Mouse (Mus musculus) stomach, postnatal 0 days (tissue): ENCODE measurements around the gene Col13a1. TPM values are rescaled to one million over a fixed set of nuclear protein-coding genes. Genes with fewer than 3 reads are reported as not detected.
A peak's percentile ranks its signal among the peaks of the same experiment; 100 is the strongest.

Experiments
- ATAC-seq: fragments of 200-750 bp; cut with Nextera tagmentation; 2 replicates; pipeline ENCODE4 v1.8.0; 2017; ENCODE audit not compliant: low FRiP score, low TSS enrichment
- DNase-seq: peaks from one replicate; pipeline ENCODE4 v3.0.0-alpha.2; 2016; ENCODE audit warnings: low spot score
- H3K27ac ChIP-seq: fragments of 300-500 bp; sonication (generic); replicated peaks from 2 replicates; pipeline ENCODE4 v1.5.1; 2014; ENCODE audit warnings: mild to moderate bottlenecking, control low read depth
- H3K27me3 ChIP-seq: fragments of 300-500 bp; sonication (generic); 2 replicates; pipeline ENCODE4 v1.6.1; 2014; ENCODE audit warnings: low read length; ENCODE audit not compliant: control insufficient read depth, insufficient read depth
- H3K36me3 ChIP-seq: fragments of 300-500 bp; sonication (generic); 2 replicates; pipeline ENCODE4 v1.6.1; 2014; ENCODE audit warnings: low read length, mixed read lengths; ENCODE audit not compliant: control insufficient read depth, insufficient read depth
- H3K4me1 ChIP-seq: fragments of 300-500 bp; sonication (generic); replicated peaks from 2 replicates; pipeline ENCODE4 v1.6.1; 2014; ENCODE audit warnings: antibody characterized with exemption; ENCODE audit not compliant: control insufficient read depth, insufficient read depth
- H3K4me2 ChIP-seq: fragments of 300-500 bp; sonication (generic); replicated peaks from 2 replicates; pipeline ENCODE4 v1.6.1; 2014; ENCODE audit warnings: low read depth, mild to moderate bottlenecking, control low read depth, moderate library complexity
- H3K4me3 ChIP-seq: fragments of 300-500 bp; sonication (generic); 2 replicates; pipeline ENCODE4 v1.5.1; 2014; ENCODE audit warnings: low read depth, low read length, control low read depth
- H3K9ac ChIP-seq: fragments of 300-500 bp; sonication (generic); 2 replicates; pipeline ENCODE4 v1.6.1; 2014; ENCODE audit warnings: mild to moderate bottlenecking, low read length, control low read depth, mixed read lengths
- H3K9me3 ChIP-seq: fragments of 300-500 bp; sonication (generic); 2 replicates; pipeline ENCODE4 v1.6.1; 2016; ENCODE audit warnings: low read length; ENCODE audit not compliant: control insufficient read depth
- CTCF ChIP-seq: IDR thresholded peaks from 2 replicates; pipeline ENCODE4 v1.5.1; 2016; ENCODE audit warnings: antibody characterized with exemption, low read depth, mild to moderate bottlenecking, moderate library complexity
- EP300 ChIP-seq: optimal IDR thresholded peaks from 2 replicates; pipeline ENCODE3; 2016; ENCODE audit warnings: antibody characterized with exemption
- WGBS: fragments of 180-500 bp; shearing (Covaris S2); extraction: QIAGEN DNeasy Blood & Tissue Kit; methylation state at CpG from one replicate; pipeline ENCODE4 v1.1.7; 2014; 5-methylcytosine and 5-hydroxymethylcytosine counted together
- polyA plus RNA-seq: library from polyadenylated mRNA; unstranded; fragments of >200 nt; fragmentation: Nextera tagmentation; extraction: Ambion mirVana; gene quantifications from 2 replicates; pipeline ENCODE4 v1.2.1, GENCODE M21; 2015

Col13a1 gene
- polyA plus RNA-seq, 1 experiment from 2014 or later, result 2.3 TPM

DNA sequence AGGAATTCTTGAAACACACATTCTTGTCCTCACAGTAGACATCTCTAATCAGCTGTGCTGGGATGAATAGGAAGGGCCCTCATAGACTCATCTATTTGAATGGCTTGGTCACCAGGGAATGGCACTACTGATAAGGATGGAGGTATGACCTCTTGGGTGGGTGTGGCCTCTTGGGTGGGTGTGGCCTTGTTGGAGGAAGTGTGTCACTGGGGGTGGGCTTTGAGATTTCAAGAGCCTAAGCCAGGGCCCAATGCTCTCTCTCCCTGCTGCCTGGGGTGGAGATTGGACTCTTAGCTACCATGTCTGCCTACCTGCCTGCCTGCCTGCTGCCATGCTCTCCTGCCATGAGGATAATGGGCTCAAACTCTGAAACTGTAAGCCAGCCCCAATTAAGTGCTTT lies 53.2 kb downstream of the Col13a1 start:
- ATAC-seq, result no peak
- TF ChIP-seq EP300, result no peak
- TF ChIP-seq CTCF, result no peak
- H3K4me1 ChIP-seq, result 0 out of 2 replicates have a peak, but pooled peaks cover 2% of the 10 kb centered on the region

DNA sequence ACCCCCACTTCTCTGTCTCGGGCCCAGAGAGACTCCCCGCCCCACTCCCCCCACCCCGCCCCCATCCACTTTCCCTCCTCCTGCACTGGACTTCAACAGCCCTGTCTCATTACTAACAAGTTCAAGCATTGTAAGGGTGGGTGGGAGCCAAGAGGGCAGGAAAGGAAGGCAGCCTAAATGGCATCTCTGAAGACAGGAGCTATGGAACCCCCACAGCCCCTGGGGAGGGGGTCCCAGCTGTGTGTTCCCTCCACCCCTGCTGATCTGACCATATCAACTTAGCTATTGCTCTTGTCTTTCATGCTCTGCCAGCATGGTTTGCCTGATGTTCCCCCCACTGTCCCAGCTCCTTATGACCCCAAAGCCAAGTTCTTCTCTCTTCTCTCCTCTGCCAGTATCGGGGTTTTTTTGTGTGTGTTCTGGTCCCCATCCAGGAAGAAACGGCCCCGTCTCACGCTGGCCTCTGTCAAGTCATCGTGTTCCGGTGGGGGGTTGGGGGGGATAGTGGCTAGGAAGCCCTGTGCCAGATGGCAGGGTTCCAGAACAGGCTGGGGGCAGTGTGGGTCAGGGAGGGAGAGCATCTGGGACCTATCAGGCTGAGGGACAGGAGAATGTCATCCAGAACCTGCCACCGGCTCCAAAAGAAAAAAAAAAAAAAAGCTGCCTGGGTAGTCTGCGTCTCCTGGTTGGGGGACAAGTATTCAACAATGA lies 58.1 kb downstream of the Col13a1 start:
- Histone ChIP-seq H3K36me3 (no peaks in the 10 kb centered on the region), H3K9me3 (peaks cover 2% of the 10 kb centered on the region; the same call in 1 of the 2 replicates), H3K4me1 (no peaks in the 10 kb centered on the region), H3K27ac (peak overlapping the region; percentile 63), H3K4me3 (no peak overlapping the region), H3K27me3 (no peaks in the 10 kb centered on the region), H3K9ac (no peak overlapping the region), H3K4me2 (peak overlapping the region; percentile 38)
- TF ChIP-seq CTCF (no peak), EP300 (no peak)
- ATAC-seq (peak; percentile 31; the same call in 1 of the 2 replicates), DNase-seq (peak; percentile 28)
- 25% methylated on average over 11 of the region's 11 CpGs for WGBS

More for the DNA sequence above, 53.2 kb downstream of the Col13a1 start:
- Histone ChIP-seq H3K27me3 (no peaks in the 10 kb centered on the region), H3K9ac (no peak overlapping the region), H3K4me2 (no peak overlapping the region), H3K36me3 (no peaks in the 10 kb centered on the region), H3K9me3 (no peaks in the 10 kb centered on the region), H3K27ac (no peak overlapping the region), H3K4me3 (no peak overlapping the region)
- no peak for DNase-seq

DNA sequence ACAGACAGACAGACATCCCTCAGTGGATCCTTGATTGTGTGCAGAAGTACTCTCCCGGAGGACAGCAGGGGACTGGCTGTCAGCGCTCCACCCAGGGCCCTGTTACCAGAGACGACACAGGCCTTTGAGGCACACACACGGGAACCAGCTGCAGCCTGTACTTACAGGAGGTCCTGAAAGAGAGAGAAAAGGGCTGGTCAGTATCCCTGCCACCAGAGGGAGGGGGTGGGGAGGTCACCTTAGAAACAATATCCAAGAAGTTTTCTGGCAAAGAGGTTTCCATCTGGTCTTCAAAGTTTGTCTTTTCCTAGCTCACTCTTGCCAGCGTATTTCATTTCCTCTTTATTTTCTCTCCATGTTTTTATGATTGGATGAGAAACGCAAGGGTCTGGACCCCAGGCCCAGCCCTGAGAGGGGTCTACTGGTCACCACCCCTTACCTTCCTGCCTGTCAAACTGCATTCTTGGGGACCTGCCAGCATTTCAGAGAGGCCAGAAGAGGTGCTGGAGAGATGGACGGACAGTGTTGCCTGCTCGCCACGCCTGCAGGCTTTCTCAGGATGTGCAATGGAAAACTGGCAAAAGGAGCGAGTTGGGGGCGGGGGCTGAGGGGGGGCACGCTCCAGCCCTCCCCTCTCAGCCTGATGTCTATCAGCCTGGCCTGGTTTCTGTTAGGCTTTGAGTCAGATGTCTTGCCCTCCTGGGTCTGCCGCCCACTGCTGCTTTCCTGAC lies 58.8 kb downstream of the Col13a1 start:
- no peaks in the 10 kb centered on the region for H3K36me3 ChIP-seq
- no peaks in the 10 kb centered on the region for H3K27me3 ChIP-seq
- no peak overlapping the region for H3K4me3 ChIP-seq
- H3K4me2 ChIP-seq, result peak overlapping the region; percentile 38
- WGBS, result 24% methylated on average over 13 of the region's 13 CpGs
- H3K4me1 ChIP-seq, result no peaks in the 10 kb centered on the region
- DNase-seq (peak; percentile 30), ATAC-seq (peak; percentile 66; the same call in 1 of the 2 replicates)
- peak; percentile 31; the same call in 1 of the 2 replicates for TF ChIP-seq CTCF
- TF ChIP-seq EP300, result no peak
- H3K9me3 ChIP-seq, result peaks cover 2% of the 10 kb centered on the region; the same call in 1 of the 2 replicates
- H3K9ac ChIP-seq, result no peak overlapping the region
- H3K27ac ChIP-seq, result peak overlapping the region; percentile 63; the same call in 1 of the 2 replicates

DNA sequence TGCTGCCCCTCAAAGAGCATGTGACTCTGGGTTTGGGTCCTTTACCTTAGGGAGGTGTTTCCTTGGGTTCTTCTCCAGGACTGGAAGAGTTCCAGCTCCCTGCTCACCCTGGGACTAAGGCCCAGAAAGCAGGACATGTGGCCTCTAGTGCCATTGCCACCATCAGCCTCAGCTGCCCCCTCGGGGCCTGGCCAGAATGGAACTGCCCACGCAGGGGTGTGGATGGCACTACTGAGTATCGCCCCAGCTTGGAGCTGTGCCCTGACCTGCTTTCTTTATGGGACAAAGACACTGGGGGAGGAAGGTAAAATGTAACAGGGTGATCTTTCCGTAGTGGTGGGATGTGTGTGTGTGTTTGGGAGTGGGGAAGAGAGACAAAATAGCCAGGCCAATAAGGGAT lies 59.4 kb downstream of the Col13a1 start:
- TF ChIP-seq CTCF, result no peak
- TF ChIP-seq EP300, result no peak
- ATAC-seq (no peak), DNase-seq (no peak)
- Histone ChIP-seq H3K9me3 (peaks cover 2% of the 10 kb centered on the region; the same call in 1 of the 2 replicates), H3K4me1 (no peaks in the 10 kb centered on the region), H3K9ac (no peak overlapping the region), H3K27ac (0 out of 2 replicates have a peak overlapping the region, but pooled peaks have one; percentile 63), H3K4me3 (no peak overlapping the region), H3K36me3 (no peaks in the 10 kb centered on the region), H3K27me3 (no peaks in the 10 kb centered on the region), H3K4me2 (no peak overlapping the region)
- WGBS, result 86% methylated on average over 4 of the region's 4 CpGs

DNA sequence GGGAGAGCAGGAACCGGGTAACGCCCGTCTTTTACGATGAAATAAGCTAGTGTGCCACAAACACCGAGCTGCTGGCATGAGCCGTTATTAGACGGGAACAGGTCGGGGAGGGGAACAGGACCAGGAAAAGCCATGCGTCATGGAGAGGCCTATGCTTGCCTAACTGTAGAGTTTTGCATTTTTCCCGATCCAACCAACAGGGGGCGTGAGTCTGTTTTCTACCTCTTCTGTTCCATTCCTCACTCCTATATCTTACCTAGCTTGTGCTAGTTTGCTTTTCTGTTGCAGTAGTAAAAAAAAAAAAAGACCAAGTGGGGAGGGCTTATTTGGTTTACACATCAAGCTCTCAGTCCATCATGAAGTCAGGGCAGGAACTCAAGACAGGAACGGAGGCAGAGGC lies 61.8 kb downstream of the Col13a1 start:
- no peak for TF ChIP-seq EP300
- TF ChIP-seq CTCF, result no peak; the same call in 1 of the 2 replicates
- WGBS, result 95% methylated on average over 12 of the region's 12 CpGs

DNA sequence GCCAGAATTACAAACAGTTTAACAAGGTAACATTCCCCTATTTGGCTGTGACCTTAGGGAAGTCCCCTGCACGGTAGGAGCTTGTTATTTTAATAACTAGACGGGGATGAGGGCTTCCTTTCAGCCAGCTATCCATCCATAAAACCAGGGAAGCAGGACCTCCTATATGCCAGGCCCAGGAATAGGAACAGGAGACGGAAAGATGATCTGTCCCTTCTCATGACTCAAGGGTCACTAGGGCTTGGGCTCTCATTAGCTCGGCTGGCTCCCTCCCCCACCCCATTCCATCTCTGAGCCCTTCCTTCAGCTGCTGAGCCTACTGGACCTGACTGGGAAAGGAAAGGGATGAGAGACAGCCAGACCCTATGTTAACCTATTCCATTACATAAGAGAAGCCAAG lies 67.1 kb downstream of the Col13a1 start:
- no peak for ATAC-seq
- WGBS, result 61% methylated on average over 4 of the region's 4 CpGs
- Histone ChIP-seq H3K4me3 (no peak overlapping the region), H3K36me3 (no peaks in the 10 kb centered on the region), H3K9ac (no peak overlapping the region), H3K4me2 (no peak overlapping the region), H3K9me3 (no peaks in the 10 kb centered on the region), H3K27me3 (no peaks in the 10 kb centered on the region), H3K4me1 (no peaks in the 10 kb centered on the region), H3K27ac (no peak overlapping the region)
- TF ChIP-seq EP300, result no peak
- TF ChIP-seq CTCF, result no peak
- no peak for DNase-seq

More for the DNA sequence above, 61.8 kb downstream of the Col13a1 start:
- H3K27me3 ChIP-seq, result no peaks in the 10 kb centered on the region
- H3K27ac ChIP-seq, result no peak overlapping the region
- no peak overlapping the region for H3K4me2 ChIP-seq
- ATAC-seq (no peak), DNase-seq (no peak)
- H3K36me3 ChIP-seq, result no peaks in the 10 kb centered on the region
- H3K9ac ChIP-seq, result no peak overlapping the region
- H3K9me3 ChIP-seq, result peaks cover 2% of the 10 kb centered on the region; the same call in 1 of the 2 replicates
- H3K4me1 ChIP-seq, result no peaks in the 10 kb centered on the region
- H3K4me3 ChIP-seq, result no peak overlapping the region
